Mouse (Mus musculus) MEL (cell line): Measurements from ENCODE around the gene Fut1. TPM values are rescaled to one million over a fixed set of nuclear protein-coding genes. Genes with fewer than 3 reads are reported as not detected.
"Not testable (repeated sequence)": the region's sequence is repeated elsewhere in the genome, so short reads cannot be mapped to it uniquely, and the experiment has no call there.

Experiments used
- DNase-seq: peaks from one replicate; pipeline ENCODE4 v3.0.0; 2011; ENCODE audit warnings: low read depth, low spot score
- H3K27ac ChIP-seq: 2 replicates; pipeline ENCODE4 v1.5.1; 2012; ENCODE audit warnings: low read depth, mild to moderate bottlenecking, control low read depth, low read length, moderate library complexity; ENCODE audit not compliant: control insufficient read depth
- H3K27me3 ChIP-seq, 2 experiments: fragments of 150-350 bp in 1 of 2; sonication (generic) in 1 of 2; 2 replicates each; pipeline ENCODE4 v1.6.1; 2012; ENCODE audit warnings: low read length in 2 of 2, mild to moderate bottlenecking in 2 of 2, improper control_type of control experiment in 1 of 2, moderate library complexity in 1 of 2; ENCODE audit not compliant: insufficient read depth in 2 of 2, control insufficient read depth in 1 of 2
- H3K36me3 ChIP-seq, 2 experiments: 2 replicates each; pipeline ENCODE4 v1.6.1; 2012 to 2014; ENCODE audit warnings: low read length in 2 of 2, improper control_type of control experiment in 1 of 2, inconsistent platforms in 1 of 2, mild to moderate bottlenecking in 1 of 2; ENCODE audit not compliant: insufficient read depth in 2 of 2, control insufficient read depth in 1 of 2
- H3K4me1 ChIP-seq, 2 experiments: fragments of 150-350 bp in 1 of 2; sonication (generic) in 1 of 2; 2 replicates each; pipeline ENCODE4 v1.6.1; 2012; ENCODE audit warnings: low read length in 2 of 2, improper control_type of control experiment in 1 of 2, mild to moderate bottlenecking in 1 of 2; ENCODE audit not compliant: insufficient read depth in 2 of 2, control insufficient read depth in 1 of 2
- H3K4me3 ChIP-seq, 2 experiments: fragments of 150-350 bp in 1 of 2; sonication (generic) in 1 of 2; 2 replicates each; pipeline ENCODE4 v1.5.1; 2012; ENCODE audit warnings: low read depth in 2 of 2, low read length in 2 of 2, mild to moderate bottlenecking in 2 of 2, moderate library complexity in 2 of 2, control low read depth in 1 of 2, improper control_type of control experiment in 1 of 2; ENCODE audit not compliant: control insufficient read depth in 1 of 2, insufficient read depth in 1 of 2
- H3K79me2 ChIP-seq: 2 replicates; pipeline ENCODE4 v1.6.1; 2012; ENCODE audit warnings: mild to moderate bottlenecking, low read length, moderate library complexity; ENCODE audit not compliant: control insufficient read depth, poor library complexity, insufficient read depth
- H3K9ac ChIP-seq: 2 replicates; pipeline ENCODE4 v1.6.1; 2012; ENCODE audit warnings: low read depth, mild to moderate bottlenecking, control low read depth, low read length, moderate library complexity; ENCODE audit not compliant: control insufficient read depth, poor library complexity, severe bottlenecking
- H3K9me3 ChIP-seq: fragments of 150-350 bp; sonication (generic); replicated peaks from 2 replicates; pipeline ENCODE4 v1.6.1; 2012; ENCODE audit warnings: mild to moderate bottlenecking, low read length, improper control_type of control experiment, moderate library complexity; ENCODE audit not compliant: insufficient read depth
- CTCF ChIP-seq, 3 experiments: IDR thresholded peaks in 2 of 3; conservative IDR thresholded peaks in 1 of 3; 2 replicates each; pipeline ENCODE4 v1.5.1; 2011 to 2012; ENCODE audit warnings: low read length in 3 of 3, low read depth in 2 of 3, mild to moderate bottlenecking in 2 of 3, improper control_type of control experiment in 1 of 3, inconsistent platforms in 1 of 3, mixed read lengths in 1 of 3, moderate library complexity in 1 of 3; ENCODE audit not compliant: control insufficient read depth in 1 of 3, insufficient read depth in 1 of 3, poor library complexity in 1 of 3, severe bottlenecking in 1 of 3
- EP300 ChIP-seq, 2 experiments: IDR thresholded peaks; 2 replicates each; pipeline ENCODE4 v1.6.1; 2011; ENCODE audit warnings: improper control_type of control experiment in 2 of 2, low read length in 2 of 2, low read depth in 1 of 2, mild to moderate bottlenecking in 1 of 2
- ETS1 ChIP-seq: IDR thresholded peaks from 2 replicates; pipeline ENCODE4 v1.6.1; 2012; ENCODE audit warnings: low read depth, mild to moderate bottlenecking, inconsistent platforms, low read length, improper control_type of control experiment, moderate library complexity
- GABPA ChIP-seq: IDR thresholded peaks from 2 replicates; pipeline ENCODE4 v1.6.1; 2012; ENCODE audit warnings: low read depth, mild to moderate bottlenecking, inconsistent platforms, low read length, improper control_type of control experiment, moderate library complexity
- GATA1 ChIP-seq: IDR thresholded peaks from 2 replicates; pipeline ENCODE4 v1.6.1; 2011; ENCODE audit warnings: low read depth, low read length, improper control_type of control experiment
- HCFC1 ChIP-seq: IDR thresholded peaks from 2 replicates; pipeline ENCODE4 v1.6.1; 2012; ENCODE audit warnings: low read depth, mild to moderate bottlenecking, inconsistent platforms, low read length, improper control_type of control experiment, moderate library complexity
- MAFK ChIP-seq: IDR thresholded peaks from 2 replicates; pipeline ENCODE4 v1.6.1; 2011; ENCODE audit warnings: low read depth, mild to moderate bottlenecking, low read length, improper control_type of control experiment, borderline replicate concordance
- MAX ChIP-seq: IDR thresholded peaks from 2 replicates; pipeline ENCODE4 v1.6.1; 2011; ENCODE audit warnings: low read length, improper control_type of control experiment
- MYB ChIP-seq: IDR thresholded peaks from 2 replicates; pipeline ENCODE4 v1.6.1; 2011; ENCODE audit warnings: mild to moderate bottlenecking, low read depth, low read length, improper control_type of control experiment
- MYC ChIP-seq: IDR thresholded peaks from 2 replicates; pipeline ENCODE4 v1.6.1; 2011; ENCODE audit warnings: low read depth, mild to moderate bottlenecking, low read length, improper control_type of control experiment, moderate library complexity
- POLR2AphosphoS2 ChIP-seq: IDR thresholded peaks from 2 replicates; pipeline ENCODE4 v1.6.1; 2011; ENCODE audit warnings: low read length, improper control_type of control experiment
- POLR2AphosphoS5 ChIP-seq: IDR thresholded peaks from 2 replicates; pipeline ENCODE4 v1.6.1; 2012; ENCODE audit warnings: low read depth, borderline replicate concordance, mild to moderate bottlenecking, inconsistent platforms, low read length, moderate library complexity, mixed read lengths
- RAD21 ChIP-seq: IDR thresholded peaks from 2 replicates; pipeline ENCODE4 v1.6.1; 2011; ENCODE audit warnings: mild to moderate bottlenecking, low read depth, low read length, improper control_type of control experiment
- RCOR1 ChIP-seq: IDR thresholded peaks from 2 replicates; pipeline ENCODE4 v1.6.1; 2012; ENCODE audit warnings: low read depth, mild to moderate bottlenecking, inconsistent platforms, low read length, improper control_type of control experiment
- SIN3A ChIP-seq: IDR thresholded peaks from 2 replicates; pipeline ENCODE4 v1.6.1; 2012; ENCODE audit warnings: low read length, improper control_type of control experiment, inconsistent platforms
- TAL1 ChIP-seq: IDR thresholded peaks from 2 replicates; pipeline ENCODE4 v1.6.1; 2012; ENCODE audit warnings: mild to moderate bottlenecking, inconsistent platforms, low read length, moderate library complexity, mixed read lengths
- TBP ChIP-seq: IDR thresholded peaks from 2 replicates; pipeline ENCODE4 v1.8.0; 2011; ENCODE audit warnings: low read depth, low read length, improper control_type of control experiment
- USF1 ChIP-seq: IDR thresholded peaks from 2 replicates; pipeline ENCODE4 v1.6.1; 2014; ENCODE audit warnings: low read depth, mild to moderate bottlenecking, inconsistent platforms, low read length, improper control_type of control experiment, moderate library complexity
- ZC3H11A ChIP-seq: IDR thresholded peaks from 2 replicates; pipeline ENCODE4 v1.6.1; 2012; ENCODE audit warnings: low read depth, mild to moderate bottlenecking, inconsistent platforms, low read length, improper control_type of control experiment
- ZKSCAN1 ChIP-seq: IDR thresholded peaks from 2 replicates; pipeline ENCODE4 v1.6.1; 2012; ENCODE audit warnings: low read depth, mild to moderate bottlenecking, inconsistent platforms, low read length, improper control_type of control experiment, moderate library complexity
- polyA plus RNA-seq, 2 experiments: library from polyadenylated mRNA; stranded (reverse) in 1 of 2; unstranded in 1 of 2; fragments of >175 nt in 1 of 2; fragments of >200 nt in 1 of 2; gene quantifications; 2 replicates each; pipeline versions ENCODE4 v1.2.1 to v1.2.4; 2012; ENCODE audit warnings: low replicate concordance in 2 of 2, low read depth in 1 of 2; ENCODE audit not compliant: insufficient read length in 2 of 2, insufficient read depth in 1 of 2, missing spikeins in 1 of 2
- total RNA-seq: library from RNA; depleted of rRNA; stranded (reverse); fragments of 300-350 nt; gene quantifications from 2 replicates; pipeline ENCODE4 v1.2.3, GENCODE M21; 2012

The Fut1 gene
- total and polyA plus RNA-seq, 3 experiments = 0.04 TPM; not detected in 2

DNA sequence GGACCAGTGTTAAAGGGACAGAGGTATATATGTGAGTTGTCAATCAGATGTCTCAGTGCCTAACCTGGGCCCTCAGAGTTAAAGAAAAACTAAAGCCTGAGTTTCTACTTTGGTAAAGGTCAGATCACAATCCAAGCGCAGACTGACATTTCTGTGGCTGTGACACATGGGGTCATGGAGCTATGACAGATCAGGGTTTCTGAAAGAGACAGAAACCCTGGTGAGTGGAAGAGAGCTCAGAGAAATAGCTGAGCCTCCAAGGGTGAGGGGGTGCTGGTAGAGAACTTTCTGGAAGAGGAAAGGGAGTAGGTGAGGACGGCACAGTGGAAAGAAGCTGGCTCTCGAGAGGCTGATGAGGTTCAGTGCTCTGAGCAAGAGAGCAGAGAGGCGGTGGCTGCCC lies 29.6 kb downstream of the Fut1 start:
- DNase-seq = no peak
- TF ChIP-seq POLR2AphosphoS2 (no peak), USF1 (no peak), RCOR1 (no peak), MYB (no peak), TBP (no peak), EP300 (IDR thresholded peaks at IDR 0.05; ENCODE audit: low read depth in 1 of 2, low read length in 2 of 2) (no peak), ETS1 (no peak), ZKSCAN1 (no peak), TAL1 (no peak), CTCF (IDR thresholded peaks at IDR 0.05 in 2 of 3, conservative IDR thresholded peaks at IDR 0.05 in 1 of 3; ENCODE audit: control insufficient read depth in 1 of 3, insufficient read depth in 1 of 3, low read depth in 2 of 3, low read length in 3 of 3, poor library complexity in 1 of 3, severe bottlenecking in 1 of 3) (no peak), POLR2AphosphoS5 (no peak), MAX (no peak), SIN3A (no peak), MAFK (no peak), GABPA (no peak)
- H3K4me3 ChIP-seq = no peak overlapping the region
- H3K27ac ChIP-seq = no peak overlapping the region
- peaks cover 0 to 1% of the 10 kb centered on the region in 2 experiments; a peak in 1 of 4 replicates for H3K27me3 ChIP-seq
- no peaks in the 10 kb centered on the region for H3K79me2 ChIP-seq
- no peak overlapping the region for H3K9ac ChIP-seq
- H3K36me3 ChIP-seq = no peaks in the 10 kb centered on the region
- H3K4me1 ChIP-seq = no peaks in the 10 kb centered on the region
- no peaks in the 10 kb centered on the region for H3K9me3 ChIP-seq

DNA sequence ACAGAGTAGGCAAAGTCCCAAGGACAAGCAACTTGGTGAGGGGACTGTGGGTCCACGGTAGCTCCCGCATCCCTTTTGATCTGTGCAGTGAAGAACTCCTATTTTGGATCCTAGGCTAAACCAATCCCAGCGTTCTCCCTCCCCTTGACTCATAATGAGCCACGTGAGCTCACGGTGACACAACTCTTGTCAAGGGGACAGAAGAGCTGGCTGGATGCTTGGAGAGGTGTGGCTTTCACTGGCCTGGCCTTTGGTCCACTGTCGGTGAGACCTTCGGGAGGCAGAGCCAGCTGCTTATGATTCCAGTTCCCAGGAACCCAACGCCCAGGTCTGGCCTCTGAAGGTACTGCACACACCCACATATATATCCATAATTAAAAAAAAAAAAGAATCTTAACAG lies 32.3 kb downstream of the Fut1 start:
- TF ChIP-seq TAL1 (no peak), MAFK (no peak), HCFC1 (no peak), GATA1 (no peak), EP300 (IDR thresholded peaks at IDR 0.05; ENCODE audit: low read depth in 1 of 2, low read length in 2 of 2) (no peak), MYC (no peak), RAD21 (no peak), ZC3H11A (no peak)
- TF ChIP-seq, all 39 proteins: peak for 0
- H3K4me1 ChIP-seq = no peaks in the 10 kb centered on the region
- no peak for DNase-seq

DNA sequence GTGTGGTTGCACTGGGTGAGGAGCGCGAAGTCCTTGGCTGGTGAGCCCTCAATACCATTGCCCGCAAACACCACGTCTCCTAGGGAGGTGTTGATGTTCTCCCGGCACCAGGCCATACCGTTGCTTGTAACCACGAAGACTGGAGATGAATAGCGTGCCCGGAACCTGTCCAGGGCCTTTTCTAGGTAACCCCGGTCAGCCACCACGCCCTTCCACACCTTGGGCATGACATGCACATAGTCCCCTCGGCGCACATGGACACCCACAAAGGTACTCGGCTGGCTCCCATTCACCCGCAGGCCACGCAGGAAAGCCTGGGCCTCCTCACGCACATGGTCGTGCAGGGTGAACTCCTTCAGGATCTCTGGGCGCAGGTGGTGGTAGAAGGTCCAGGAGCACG lies 33.4 kb downstream of the Fut1 start:
- H3K4me3 ChIP-seq, DNase-seq, H3K27ac ChIP-seq, H3K4me1 ChIP-seq, H3K79me2 ChIP-seq, H3K36me3 ChIP-seq, H3K27me3 ChIP-seq, H3K9me3 ChIP-seq, H3K9ac ChIP-seq: not testable (repeated sequence)

More for the DNA sequence above, 32.3 kb downstream of the Fut1 start:
- H3K27ac ChIP-seq = no peak overlapping the region
- H3K36me3 ChIP-seq = no peaks in the 10 kb centered on the region
- H3K27me3 ChIP-seq = peaks cover 0 to 1% of the 10 kb centered on the region in 2 experiments; a peak in 1 of 4 replicates
- H3K79me2 ChIP-seq = no peaks in the 10 kb centered on the region
- H3K9me3 ChIP-seq = no peaks in the 10 kb centered on the region
- H3K9ac ChIP-seq = no peak overlapping the region
- no peak overlapping the region for H3K4me3 ChIP-seq
